Mouse (Mus musculus): ENCODE measurements around the gene Ces1h. TPM values are rescaled to one million over a fixed set of nuclear protein-coding genes. Genes with fewer than 3 reads are reported as not detected.

The Ces1h gene
- not detected in 2 replicates for polyA plus RNA-seq (2012; rRNA removed; ENCODE audit: low replicate concordance)

GRCm38 (mm10) chr8:93379625-93380024 lies at the start of gene Ces1h:
Gene Ces1h, minus strand, starts transcription at chr8:93379725.

GRCm38 (mm10) chr8:93337207-93337606 lies 42.3 kb downstream of the Ces1h start, which contains the start of gene Ces1g:
Gene Ces1g, minus strand, starts transcription at chr8:93337308.

Other genes with a start within 250 kb of the Ces1h start
- gene Ces1c, start 248.4 kb downstream of the Ces1h start, polyA plus RNA-seq (2012; rRNA removed; ENCODE audit: low replicate concordance): 0.13 and 0.53 TPM in 2 replicates
- 5.6 and 6.9 TPM in 2 replicates for gene Ces1d, start 181.9 kb downstream of the Ces1h start, polyA plus RNA-seq (2012; rRNA removed; ENCODE audit: low replicate concordance)
- 5.4 and 16.4 TPM in 2 replicates for gene Ces1e, start 150.1 kb downstream of the Ces1h start, polyA plus RNA-seq (2012; rRNA removed; ENCODE audit: low replicate concordance)
- 29.1 and 52.0 TPM in 2 replicates for gene Ces1f, start 100.0 kb downstream of the Ces1h start, polyA plus RNA-seq (2012; rRNA removed; ENCODE audit: low replicate concordance)
- gene Ces1g, start 42.4 kb downstream of the Ces1h start, polyA plus RNA-seq (2012; rRNA removed; ENCODE audit: low replicate concordance): 1.3 and 3.6 TPM in 2 replicates
- gene Ces5a, start 156.1 kb upstream of the Ces1h start, polyA plus RNA-seq (2012; rRNA removed; ENCODE audit: low replicate concordance): not detected in 2 replicates